Mouse (Mus musculus) small intestine, adult 2 months (tissue): ENCODE results near the gene Ak3.

Experiments used
- CTCF ChIP-seq: fragments of 200-500 bp; IDR thresholded peaks from 2 replicates; pipeline ENCODE4 v1.5.1; 2012; ENCODE audit warnings: low read depth, mild to moderate bottlenecking, control low read depth, inconsistent platforms, low read length, moderate library complexity, mixed read lengths; ENCODE audit not compliant: insufficient replicate concordance, insufficient read length; ENCODE audit errors: extremely low read depth
- POLR2A ChIP-seq: fragments of 200-500 bp; IDR thresholded peaks from 2 replicates; pipeline ENCODE4 v1.6.1; 2012; ENCODE audit warnings: low read depth, mild to moderate bottlenecking, control low read depth, inconsistent platforms, low read length, moderate library complexity

DNA sequence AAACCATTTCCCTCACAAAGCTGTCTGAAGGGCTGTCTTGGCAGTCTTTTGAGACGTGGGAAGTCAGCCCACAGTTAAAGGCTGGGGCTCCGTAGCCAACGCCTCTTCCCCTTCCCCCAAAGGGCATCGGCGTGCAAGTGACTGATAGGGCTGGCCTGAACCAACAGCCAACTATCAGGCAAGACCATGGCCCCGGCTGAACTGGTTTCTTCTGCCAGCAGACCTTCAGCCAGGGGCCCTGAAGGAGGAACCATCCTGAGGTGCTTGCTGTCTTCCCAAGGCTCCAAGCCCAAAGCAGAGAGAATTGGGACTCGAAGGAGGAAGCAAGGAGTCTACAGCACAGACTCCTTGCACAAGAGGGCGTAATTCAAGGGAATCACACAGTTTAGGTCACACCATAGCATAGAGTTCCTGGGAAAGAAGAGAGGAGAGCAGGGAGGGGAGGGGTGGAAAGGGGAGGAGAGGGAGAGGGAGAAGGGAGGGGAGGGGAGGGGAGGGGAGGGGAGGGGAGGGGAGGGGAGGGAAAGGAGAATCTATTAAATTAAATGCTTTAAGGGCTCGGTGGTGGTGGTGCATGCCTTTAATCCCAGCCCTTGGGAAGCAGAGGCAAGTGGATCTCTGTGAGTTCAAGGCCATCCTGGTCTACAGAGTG is 16.8 kb upstream of the Ak3 start:
- TF ChIP-seq CTCF: no peak
- no peak for TF ChIP-seq POLR2A
